Mouse (Mus musculus) olfactory bulb, adult 2 months (tissue): ENCODE measurements around the gene Kctd2. TPM values are rescaled to one million over a fixed set of nuclear protein-coding genes. Genes with fewer than 3 reads are reported as not detected.

ENCODE experiments used
- H3K27ac ChIP-seq: fragments of 200-500 bp; 2 replicates; pipeline ENCODE4 v1.5.1; 2012; ENCODE audit warnings: low read depth, low read length; ENCODE audit not compliant: insufficient read depth
- H3K4me1 ChIP-seq: fragments of 200-500 bp; 2 replicates; pipeline ENCODE4 v1.6.1; 2012; ENCODE audit warnings: low read length; ENCODE audit not compliant: control insufficient read depth, insufficient read depth
- H3K4me3 ChIP-seq: fragments of 200-500 bp; 2 replicates; pipeline ENCODE4 v1.5.1; 2012; ENCODE audit warnings: mild to moderate bottlenecking, low read depth, low read length, moderate library complexity; ENCODE audit not compliant: insufficient read depth
- CTCF ChIP-seq: fragments of 200-500 bp; IDR thresholded peaks from 2 replicates; pipeline ENCODE4 v1.5.1; 2012; ENCODE audit warnings: low read depth, mild to moderate bottlenecking, low read length, moderate library complexity; ENCODE audit not compliant: insufficient read depth
- POLR2A ChIP-seq: fragments of 200-500 bp; IDR thresholded peaks from 2 replicates; pipeline ENCODE4 v1.6.1; 2012; ENCODE audit warnings: mild to moderate bottlenecking, low read depth, low read length, moderate library complexity; ENCODE audit not compliant: insufficient read depth
- WGBS: fragments of 180-500 bp; shearing (Covaris S2); methylation state at CpG from one replicate; pipeline ENCODE4 v1.1.7; 2018; 5-methylcytosine and 5-hydroxymethylcytosine counted together
- polyA plus RNA-seq: library from polyadenylated mRNA; stranded (reverse); fragments of >200 nt; gene quantifications from 2 replicates; pipeline ENCODE4 v1.2.4, GENCODE M21; 2012; ENCODE audit warnings: low replicate concordance; ENCODE audit not compliant: missing spikeins, insufficient read depth, insufficient read length

Gene Kctd2
- polyA plus RNA-seq, 1 experiment: not detected

DNA sequence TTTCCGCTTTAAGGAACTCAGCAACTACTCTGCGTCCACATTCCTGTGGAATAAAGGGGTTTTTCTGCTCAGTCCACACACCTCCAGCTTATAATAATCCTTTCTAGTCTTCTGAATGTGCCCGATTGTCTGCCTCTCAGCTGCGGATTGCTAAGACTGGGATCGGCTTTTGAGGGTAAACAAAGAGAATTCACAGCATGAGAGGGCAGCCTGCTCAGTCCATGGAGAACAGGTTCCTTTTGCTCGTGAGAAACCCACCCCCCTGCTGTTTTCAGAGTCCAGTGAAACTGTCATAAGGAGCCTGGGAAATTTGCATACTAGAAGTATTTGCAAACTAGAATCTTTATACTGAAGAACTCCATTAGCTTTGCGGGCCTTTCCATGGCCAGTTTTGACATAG, 10.4 kb upstream of the Kctd2 start:
- no peak overlapping the region for H3K4me3 ChIP-seq
- H3K27ac ChIP-seq: no peak overlapping the region; the same call in 1 of the 2 replicates
- H3K4me1 ChIP-seq: peaks cover 11% of the 10 kb centered on the region
- TF ChIP-seq CTCF (no peak), POLR2A (no peak)
- 41% methylated on average over 7 of the region's 7 CpGs for whole genome bisulfite sequencing

DNA sequence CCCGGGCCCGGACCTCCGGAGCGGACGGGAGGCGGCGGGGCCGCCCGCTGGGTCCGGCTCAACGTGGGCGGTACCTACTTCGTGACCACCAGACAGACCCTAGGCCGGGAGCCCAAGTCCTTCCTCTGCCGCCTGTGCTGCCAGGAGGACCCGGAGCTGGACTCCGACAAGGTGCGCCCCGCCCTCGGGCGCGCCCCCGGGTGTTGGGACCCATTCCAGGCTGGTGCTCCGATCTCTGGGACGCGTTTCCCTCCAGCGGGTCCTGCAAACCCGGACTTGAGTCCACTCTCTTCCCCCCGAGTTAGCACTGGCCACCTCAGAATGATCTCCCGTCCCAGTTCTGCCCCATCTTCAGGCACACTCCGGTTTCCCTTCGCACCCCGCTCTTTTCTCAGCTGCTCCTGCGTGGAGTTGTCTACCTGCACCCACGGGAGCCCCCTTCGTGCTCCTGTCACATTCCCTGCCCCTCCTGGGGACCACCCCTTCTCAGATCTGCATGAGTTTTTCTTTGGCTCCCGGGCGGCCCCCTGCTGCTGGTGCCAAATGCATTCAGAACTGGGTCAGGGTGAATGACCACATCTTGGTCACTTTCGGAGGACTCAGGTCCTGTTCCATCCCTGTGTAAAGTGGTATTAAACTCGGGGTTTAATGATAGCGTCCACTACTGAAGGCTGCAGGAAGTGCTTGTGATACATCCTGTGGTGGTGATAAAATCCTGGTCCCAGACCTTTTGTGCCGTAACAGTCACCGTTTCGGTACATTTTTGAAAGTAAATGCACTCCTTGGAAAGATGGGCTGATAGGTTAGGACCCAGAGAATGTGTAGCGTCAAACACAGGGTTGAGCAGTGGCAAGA, 635 bp downstream of the Kctd2 start:
- TF ChIP-seq CTCF (no peak), POLR2A (no peak)
- 1% methylated on average over 45 of the region's 45 CpGs for WGBS
- H3K27ac ChIP-seq: no peak overlapping the region; the same call in 1 of the 2 replicates
- peak overlapping the region; percentile 90 for H3K4me3 ChIP-seq
- H3K4me1 ChIP-seq: peaks cover 12% of the 10 kb centered on the region

DNA sequence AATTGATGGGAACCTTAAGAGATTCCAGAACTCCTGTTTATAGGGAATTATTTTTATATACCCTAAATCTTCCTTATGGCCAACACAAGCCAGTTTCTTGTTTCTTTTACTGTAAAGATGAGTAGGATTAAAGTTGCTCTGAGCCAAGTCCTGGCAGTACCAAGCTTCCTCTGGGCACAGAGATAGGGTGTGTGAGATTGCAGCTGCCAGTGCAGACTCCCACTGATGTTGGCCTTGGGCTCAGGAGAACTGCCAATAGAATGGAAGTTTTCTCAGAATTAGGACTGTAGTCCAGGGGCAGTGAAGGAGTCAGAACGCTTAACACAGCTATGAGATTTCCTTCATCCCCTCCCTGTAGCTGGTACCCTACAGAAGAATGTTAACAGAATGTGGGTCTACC, 1.4 kb downstream of the Kctd2 start:
- Histone ChIP-seq H3K4me3 (no peak overlapping the region), H3K27ac (no peak overlapping the region), H3K4me1 (peaks cover 12% of the 10 kb centered on the region)
- TF ChIP-seq CTCF (no peak), POLR2A (no peak)
- WGBS: 20% methylated on average over 1 of the region's 1 CpGs

DNA sequence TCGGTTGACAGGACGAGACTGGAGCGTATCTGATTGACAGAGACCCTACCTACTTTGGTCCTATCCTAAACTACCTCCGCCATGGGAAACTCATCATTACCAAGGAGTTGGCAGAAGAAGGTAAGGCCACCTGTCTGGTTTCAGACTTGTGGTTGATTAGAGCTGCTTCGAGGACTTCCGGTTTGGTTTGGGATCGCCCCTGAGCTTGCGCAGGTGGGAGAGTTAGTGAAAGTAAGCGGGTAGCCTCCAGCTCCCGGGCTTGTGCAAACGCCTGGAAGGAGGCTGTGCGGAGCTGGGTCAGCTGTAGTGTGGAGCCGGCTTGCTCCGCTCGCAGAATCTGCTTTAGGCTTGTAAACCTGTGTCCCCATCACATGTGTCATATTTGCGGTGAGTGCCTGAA, 2.0 kb downstream of the Kctd2 start:
- Histone ChIP-seq H3K27ac (no peak overlapping the region), H3K4me1 (peaks cover 12% of the 10 kb centered on the region), H3K4me3 (no peak overlapping the region)
- 89% methylated on average over 16 of the region's 16 CpGs for WGBS
- TF ChIP-seq POLR2A: no peak

DNA sequence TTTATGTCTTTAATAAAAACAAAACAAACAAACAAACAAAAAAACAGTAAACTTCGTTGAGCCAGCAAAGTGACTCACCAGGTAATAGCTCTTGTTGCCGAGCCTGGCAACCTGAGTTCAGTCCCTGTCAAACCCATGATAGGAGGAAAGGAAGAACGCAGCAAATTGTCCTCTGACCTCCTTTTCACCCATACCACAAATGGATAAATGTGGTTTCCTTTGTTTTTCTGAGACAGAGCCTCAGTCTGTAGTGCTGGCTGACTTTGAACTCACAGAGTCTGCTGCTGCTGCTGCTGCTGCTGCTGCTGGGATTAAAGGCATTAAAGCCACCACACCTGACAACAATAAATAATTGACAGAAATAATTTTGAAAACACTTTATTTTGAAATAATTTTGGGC, 3.2 kb downstream of the Kctd2 start:
- H3K4me1 ChIP-seq: peaks cover 21% of the 10 kb centered on the region
- no peak overlapping the region for H3K4me3 ChIP-seq
- no peak for TF ChIP-seq CTCF
- TF ChIP-seq POLR2A: no peak
- H3K27ac ChIP-seq: no peak overlapping the region
- WGBS: 86% methylated on average over 3 of the region's 3 CpGs

DNA sequence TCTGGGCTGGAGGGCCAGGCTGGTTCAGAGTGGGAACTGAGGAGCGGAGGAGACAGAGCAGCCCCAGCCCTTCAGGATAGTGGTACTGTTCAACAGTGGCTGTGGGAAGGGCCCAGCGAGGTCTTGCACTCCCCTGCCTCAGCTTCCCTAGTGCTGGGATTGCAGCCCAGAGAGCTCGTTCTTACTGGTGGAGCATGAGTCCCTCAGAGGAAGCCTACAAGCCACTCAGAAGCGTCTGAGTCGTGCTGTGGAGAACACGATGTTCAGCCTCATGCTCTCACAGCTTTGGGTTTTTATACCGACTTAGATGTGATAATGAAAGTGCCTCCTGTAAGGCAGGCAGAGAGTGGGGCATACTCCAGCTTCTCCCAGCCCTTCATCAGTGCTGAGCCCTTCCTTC, 4.7 kb downstream of the Kctd2 start:
- no peak overlapping the region for H3K4me3 ChIP-seq
- peaks cover 18% of the 10 kb centered on the region for H3K4me1 ChIP-seq
- TF ChIP-seq POLR2A: no peak
- no peak for TF ChIP-seq CTCF
- no peak overlapping the region for H3K27ac ChIP-seq
- 90% methylated on average over 7 of the region's 7 CpGs for WGBS

DNA sequence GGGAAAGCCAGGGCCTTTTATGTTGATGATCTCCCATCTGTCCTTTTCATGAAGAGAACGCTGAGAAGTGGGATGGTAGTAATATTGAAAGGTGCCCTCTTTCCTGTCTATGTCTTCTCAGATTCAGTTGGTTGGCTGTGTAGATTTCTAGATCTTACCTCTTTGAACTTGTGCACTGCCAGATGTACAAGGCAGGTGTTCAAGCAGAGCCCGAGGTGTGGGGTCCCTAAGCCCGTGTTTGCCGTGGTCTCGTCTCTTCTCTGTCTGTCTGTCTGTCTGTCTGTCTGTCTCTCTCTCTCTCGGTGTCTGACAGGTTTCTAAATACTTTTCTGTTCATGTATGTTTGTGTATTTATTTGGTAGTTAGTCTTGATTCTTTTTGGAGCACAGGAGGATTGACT, 5.7 kb downstream of the Kctd2 start:
- no peak overlapping the region for H3K27ac ChIP-seq
- no peak overlapping the region for H3K4me3 ChIP-seq
- peaks cover 17% of the 10 kb centered on the region for H3K4me1 ChIP-seq
- no peak for TF ChIP-seq POLR2A
- WGBS: 92% methylated on average over 6 of the region's 6 CpGs

DNA sequence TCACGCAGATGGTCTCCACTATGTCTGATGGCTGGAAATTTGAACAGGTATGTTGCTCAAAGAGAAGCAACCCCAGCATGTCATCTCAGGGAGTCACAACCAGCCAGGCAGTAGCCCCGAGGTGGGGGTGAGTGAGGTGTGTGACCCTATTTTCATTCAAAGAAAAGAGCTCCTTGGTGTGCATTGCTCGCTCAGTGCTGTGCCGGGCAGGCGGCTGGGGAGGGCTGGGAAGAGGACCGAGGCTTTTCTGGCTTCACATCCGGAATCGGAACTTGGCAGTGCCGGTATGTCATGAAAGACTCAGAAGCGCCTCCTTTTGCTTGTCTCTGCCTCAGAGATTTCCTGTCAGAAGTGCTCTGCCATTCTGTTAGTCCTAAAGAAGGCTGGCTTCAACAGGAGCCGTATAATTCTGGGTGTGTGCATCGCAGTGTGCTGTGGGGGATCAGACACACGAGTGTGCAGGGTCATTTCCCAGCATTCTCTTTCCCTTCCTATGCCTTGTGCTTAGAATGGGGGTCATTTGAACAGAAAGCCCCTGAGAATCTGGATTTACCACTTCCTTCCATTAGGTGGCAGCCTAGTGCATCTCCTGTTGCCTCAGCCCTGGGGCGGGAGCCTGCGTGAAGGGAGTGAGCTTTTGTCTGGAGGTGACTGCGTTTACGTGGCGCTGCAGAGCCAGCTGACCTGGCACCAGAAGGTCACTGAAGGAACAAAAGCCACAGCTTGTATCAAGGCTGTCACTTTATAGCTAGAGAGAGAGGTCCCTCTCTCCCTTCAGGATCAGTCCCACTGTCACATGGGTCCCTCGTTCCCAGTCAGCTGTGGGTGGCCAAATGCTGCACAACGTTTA, 7.8 kb downstream of the Kctd2 start:
- Histone ChIP-seq H3K4me1 (peaks cover 9% of the 10 kb centered on the region), H3K4me3 (peak overlapping the region; percentile 31), H3K27ac (peak overlapping the region; percentile 26; the same call in 1 of the 2 replicates)
- WGBS: 26% methylated on average over 20 of the region's 20 CpGs
- TF ChIP-seq POLR2A (0 out of 2 replicates have a peak, but pooled peaks have one; percentile 7), CTCF (peak; percentile 55)

DNA sequence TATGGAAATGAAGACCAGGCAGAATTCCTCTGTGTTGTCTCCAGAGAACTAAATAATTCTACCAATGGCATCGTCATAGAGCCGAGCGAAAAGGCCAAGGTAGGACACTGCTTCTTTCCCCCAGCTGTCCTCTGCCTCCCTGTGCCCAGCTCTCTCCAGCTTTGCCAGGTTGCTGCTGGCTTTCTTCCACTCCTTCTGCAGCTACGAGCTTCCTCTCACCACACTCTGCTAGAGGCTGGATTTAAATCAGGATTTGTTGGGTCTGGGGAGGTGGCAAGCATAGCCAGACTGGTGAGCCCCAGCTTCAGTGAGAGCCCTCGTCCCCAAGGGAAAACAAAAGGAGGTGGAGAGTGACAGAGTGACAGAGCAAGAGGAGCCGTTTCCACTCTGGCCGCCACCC, 9.4 kb downstream of the Kctd2 start:
- no peak overlapping the region for H3K4me3 ChIP-seq
- H3K27ac ChIP-seq: no peak overlapping the region
- H3K4me1 ChIP-seq: peaks cover 9% of the 10 kb centered on the region
- TF ChIP-seq CTCF (no peak), POLR2A (no peak)
- WGBS: 82% methylated on average over 7 of the region's 7 CpGs

DNA sequence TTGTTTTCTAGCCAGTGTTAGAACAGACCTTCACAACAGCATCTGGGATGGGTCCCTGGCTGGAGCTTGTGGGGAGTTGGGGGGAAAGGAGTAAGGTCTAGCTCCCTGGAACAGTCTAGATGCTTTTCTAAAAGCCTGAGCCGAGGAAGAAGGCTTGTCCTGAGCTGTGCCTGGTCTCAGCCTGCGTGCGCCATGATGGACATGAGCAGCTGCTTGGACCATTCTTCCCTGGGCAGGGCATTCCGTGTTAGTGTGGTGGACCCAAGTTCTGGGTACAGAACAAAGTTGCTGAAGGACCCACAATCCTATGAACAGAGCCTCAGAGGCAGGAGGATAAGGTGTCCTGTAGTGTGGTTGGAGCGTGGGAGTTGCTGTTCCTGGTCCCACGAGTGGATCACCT, 10.6 kb downstream of the Kctd2 start:
- TF ChIP-seq POLR2A: no peak
- TF ChIP-seq CTCF: no peak
- no peak overlapping the region for H3K27ac ChIP-seq
- no peak overlapping the region for H3K4me3 ChIP-seq
- 92% methylated on average over 6 of the region's 6 CpGs for WGBS
- H3K4me1 ChIP-seq: peaks cover 12% of the 10 kb centered on the region
